Comparison of ENCODE assay signal across 13 mouse cellular contexts in genomic region chr14:12086167-12086566, GRCm38 (mm10).
DNase-seq lines count a peak whose midpoint lies in the region; ATAC-seq and TF ChIP-seq lines count a peak whose summit lies in the region.
"Had no signal": no experiment of that assay in that cellular context is flagged by ENCODE, and none has a peak within 500 bp of the region (broad histone marks: within the 10 kb centered on the region; RNA-seq: fewer than 3 reads in every experiment).

No protein-coding gene starts in this region.

- no peak for TF ChIP-seq CTCF in brain, embryonic 14.5 days (IDR thresholded peaks at IDR 0.05; ENCODE audit: borderline replicate concordance, extremely low read depth, insufficient read depth, insufficient read length)

- no peak overlapping the region for H3K9ac ChIP-seq in hindbrain, embryonic 13.5 days
- H3K9ac ChIP-seq in hindbrain, embryonic 12.5 days, result no peak overlapping the region
- no peak overlapping the region for H3K9ac ChIP-seq in hindbrain, embryonic 16.5 days (ENCODE audit: low read depth, low read length)
- H3K9ac ChIP-seq: limb, embryonic 12.5 days had no signal

- H3K27ac ChIP-seq in hindbrain, embryonic 13.5 days, result peak overlapping the region; percentile 26; the same call in 1 of the 2 replicates
- no peak overlapping the region for H3K27ac ChIP-seq in hindbrain, embryonic 12.5 days
- peak overlapping the region; percentile 20; the same call in 1 of the 2 replicates for H3K27ac ChIP-seq in hindbrain, embryonic 16.5 days (ENCODE audit: low read depth, low read length)
- peak overlapping the region; percentile 49; the same call in 1 of the 2 replicates for H3K27ac ChIP-seq in midbrain, embryonic 10.5 days (replicated peaks)
- H3K27ac ChIP-seq: limb, embryonic 12.5 days had no signal

- peak; percentile 91 for DNase-seq in brain, embryonic 14.5 days (ENCODE audit: low read depth)
- DNase-seq in midbrain, embryonic 10.5 days (ENCODE audit: low spot score), result no peak
- no peak for DNase-seq in left cerebral cortex, adult 9 months (ENCODE audit: low spot score in 2 of 2)
- no peak for DNase-seq in spleen, postnatal 10 days (ENCODE audit: low spot score in 2 of 2)
- DNase-seq: adrenal gland, postnatal 14 days; cerebellum, adult 2 months; heart, postnatal 36 days; thymus, postnatal 4 days had no signal

- ATAC-seq in hindbrain, embryonic 13.5 days (ENCODE audit: low FRiP score), result no peak
- no peak for ATAC-seq in hindbrain, embryonic 12.5 days (ENCODE audit: low FRiP score)
- ATAC-seq in hindbrain, embryonic 16.5 days, result no peak
- ATAC-seq in cerebellum, adult (ENCODE audit: insufficient number of reproducible peaks, low FRiP score, low TSS enrichment), result no peak

- 60% methylated on average over 5 of the region's 5 CpGs for WGBS in hindbrain, embryonic 13.5 days
- 70% methylated on average over 5 of the region's 5 CpGs for WGBS in hindbrain, embryonic 12.5 days
- WGBS in hindbrain, embryonic 16.5 days, result 47% methylated on average over 5 of the region's 5 CpGs
- WGBS in midbrain, embryonic 10.5 days, result 44% methylated on average over 5 of the region's 5 CpGs

- H3K4me1 ChIP-seq in hindbrain, embryonic 13.5 days (replicated peaks), result peaks cover 25% of the 10 kb centered on the region
- peaks cover 16% of the 10 kb centered on the region for H3K4me1 ChIP-seq in hindbrain, embryonic 12.5 days
- H3K4me1 ChIP-seq in hindbrain, embryonic 16.5 days (ENCODE audit: control insufficient read depth, insufficient read depth, low read depth, low read length), result peaks cover 7% of the 10 kb centered on the region; the same call in 1 of the 2 replicates
- peaks cover 68% of the 10 kb centered on the region for H3K4me1 ChIP-seq in midbrain, embryonic 10.5 days

- no peak overlapping the region for H3K4me3 ChIP-seq in hindbrain, embryonic 13.5 days
- H3K4me3 ChIP-seq in hindbrain, embryonic 12.5 days, result no peak overlapping the region
- H3K4me3 ChIP-seq in hindbrain, embryonic 16.5 days (ENCODE audit: low read length), result no peak overlapping the region
- H3K4me3 ChIP-seq in midbrain, embryonic 10.5 days, result no peak overlapping the region
- H3K4me3 ChIP-seq: limb, embryonic 12.5 days had no signal

- no peaks in the 10 kb centered on the region for H3K36me3 ChIP-seq in hindbrain, embryonic 13.5 days
- no peaks in the 10 kb centered on the region for H3K36me3 ChIP-seq in hindbrain, embryonic 12.5 days
- no peaks in the 10 kb centered on the region for H3K36me3 ChIP-seq in hindbrain, embryonic 16.5 days (ENCODE audit: control insufficient read depth, insufficient read depth, low read length)
- H3K36me3 ChIP-seq in midbrain, embryonic 10.5 days, result no peaks in the 10 kb centered on the region
- H3K36me3 ChIP-seq: limb, embryonic 12.5 days had no signal

- H3K4me2 ChIP-seq in hindbrain, embryonic 13.5 days, result no peak overlapping the region
- H3K4me2 ChIP-seq in hindbrain, embryonic 12.5 days (replicated peaks), result no peak overlapping the region
- no peak overlapping the region for H3K4me2 ChIP-seq in hindbrain, embryonic 16.5 days (ENCODE audit: low read length)
- H3K4me2 ChIP-seq: limb, embryonic 12.5 days had no signal

- H3K9me3 ChIP-seq in hindbrain, embryonic 13.5 days, result no peaks in the 10 kb centered on the region
- H3K9me3 ChIP-seq in hindbrain, embryonic 12.5 days (replicated peaks), result no peaks in the 10 kb centered on the region
- H3K9me3 ChIP-seq in hindbrain, embryonic 16.5 days (ENCODE audit: control insufficient read depth, low read length), result no peaks in the 10 kb centered on the region
- H3K9me3 ChIP-seq in midbrain, embryonic 10.5 days (replicated peaks), result no peaks in the 10 kb centered on the region
- H3K9me3 ChIP-seq: limb, embryonic 12.5 days had no signal

- no peaks in the 10 kb centered on the region for H3K27me3 ChIP-seq in hindbrain, embryonic 13.5 days
- H3K27me3 ChIP-seq in hindbrain, embryonic 12.5 days, result no peaks in the 10 kb centered on the region
- H3K27me3 ChIP-seq in hindbrain, embryonic 16.5 days (replicated peaks; ENCODE audit: control insufficient read depth, insufficient read depth, low read length), result no peaks in the 10 kb centered on the region
- H3K27me3 ChIP-seq in midbrain, embryonic 10.5 days (ENCODE audit: low read depth, poor library complexity, severe bottlenecking), result no peaks in the 10 kb centered on the region
- H3K27me3 ChIP-seq: limb, embryonic 12.5 days had no signal

- no peak for TF ChIP-seq POLR2A in brain, embryonic 14.5 days (IDR thresholded peaks at IDR 0.05; ENCODE audit: borderline replicate concordance, extremely low read depth, insufficient read depth, insufficient read length, poor library complexity, severe bottlenecking)
